Mouse (Mus musculus) erythroblast, embryonic 14.5 days (primary cell): Measurements from ENCODE around the gene Nav2. TPM values are rescaled to one million over a fixed set of nuclear protein-coding genes. Genes with fewer than 3 reads are reported as not detected.

Experiments used
- H3K27me3 ChIP-seq: 2 replicates; pipeline ENCODE4 v1.6.1; 2012; ENCODE audit warnings: inconsistent platforms; ENCODE audit not compliant: control insufficient read depth
- H3K36me3 ChIP-seq: 2 replicates; pipeline ENCODE4 v1.6.1; 2012; ENCODE audit warnings: mild to moderate bottlenecking, inconsistent platforms; ENCODE audit not compliant: control insufficient read depth
- H3K4me1 ChIP-seq: 2 replicates; pipeline ENCODE4 v1.6.1; 2012; ENCODE audit warnings: inconsistent platforms; ENCODE audit not compliant: control insufficient read depth
- H3K4me3 ChIP-seq: replicated peaks from 2 replicates; pipeline ENCODE3; 2012; ENCODE audit warnings: moderate library complexity, mild to moderate bottlenecking, inconsistent platforms
- H3K9me3 ChIP-seq: 2 replicates; pipeline ENCODE4 v1.6.1; 2012; ENCODE audit warnings: low read length, inconsistent platforms, mixed read lengths; ENCODE audit not compliant: control insufficient read depth
- GATA1 ChIP-seq: IDR thresholded peaks from 2 replicates; pipeline ENCODE4 v1.6.1; 2012; ENCODE audit warnings: low read length, inconsistent platforms, mixed read lengths
- TAL1 ChIP-seq: IDR thresholded peaks from 3 replicates; pipeline ENCODE4 v1.6.1; 2012; ENCODE audit warnings: low read length, inconsistent platforms, mixed read lengths
- polyA plus RNA-seq: library from polyadenylated mRNA; stranded (reverse); fragments of >175 nt; gene quantifications from 2 replicates; pipeline ENCODE4 v1.2.3, GENCODE M21; 2012

Nav2 gene
- polyA plus RNA-seq, 1 experiment: 0.11 TPM

- no peak overlapping the region for H3K4me3 ChIP-seq
- no peaks in the 10 kb centered on the region for H3K9me3 ChIP-seq
- no peaks in the 10 kb centered on the region for H3K36me3 ChIP-seq
- H3K4me1 ChIP-seq: no peaks in the 10 kb centered on the region
- no peak for TF ChIP-seq TAL1
- no peak for TF ChIP-seq GATA1
- H3K27me3 ChIP-seq: no peaks in the 10 kb centered on the region
Measured at GRCm38 (mm10) chr7:49162079-49162478, 253.6 kb downstream of the Nav2 start.

DNA sequence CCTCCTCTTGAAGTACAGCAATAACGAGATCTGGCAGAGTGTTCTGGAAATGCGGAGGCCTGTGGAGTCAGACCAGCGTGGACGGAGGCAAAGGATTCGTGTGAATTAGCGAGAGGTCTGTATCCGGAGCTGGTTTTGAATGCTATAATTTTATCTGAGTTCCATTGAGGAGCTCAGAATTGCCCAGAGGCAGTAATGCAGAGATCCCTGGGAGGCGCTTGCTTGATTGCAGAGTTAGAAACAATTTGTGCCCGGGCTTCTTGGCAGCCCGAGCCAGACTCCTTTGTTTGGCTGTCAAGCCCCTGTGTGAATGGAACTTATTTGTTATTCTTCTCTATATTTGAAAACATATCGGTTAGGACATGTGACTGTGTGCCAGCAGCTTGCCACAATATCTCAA lies 255.3 kb downstream of the Nav2 start:
- H3K27me3 ChIP-seq: no peaks in the 10 kb centered on the region
- no peak overlapping the region for H3K4me3 ChIP-seq
- H3K9me3 ChIP-seq: no peaks in the 10 kb centered on the region
- H3K36me3 ChIP-seq: no peaks in the 10 kb centered on the region
- H3K4me1 ChIP-seq: no peaks in the 10 kb centered on the region
- TF ChIP-seq TAL1 (no peak), GATA1 (no peak)

GRCm38 (mm10) chr7:49164868-49165267 lies 256.4 kb downstream of the Nav2 start:
- Histone ChIP-seq H3K36me3 (no peaks in the 10 kb centered on the region), H3K4me1 (no peaks in the 10 kb centered on the region), H3K4me3 (no peak overlapping the region), H3K27me3 (no peaks in the 10 kb centered on the region), H3K9me3 (no peaks in the 10 kb centered on the region)
- TF ChIP-seq TAL1 (no peak), GATA1 (no peak)

DNA sequence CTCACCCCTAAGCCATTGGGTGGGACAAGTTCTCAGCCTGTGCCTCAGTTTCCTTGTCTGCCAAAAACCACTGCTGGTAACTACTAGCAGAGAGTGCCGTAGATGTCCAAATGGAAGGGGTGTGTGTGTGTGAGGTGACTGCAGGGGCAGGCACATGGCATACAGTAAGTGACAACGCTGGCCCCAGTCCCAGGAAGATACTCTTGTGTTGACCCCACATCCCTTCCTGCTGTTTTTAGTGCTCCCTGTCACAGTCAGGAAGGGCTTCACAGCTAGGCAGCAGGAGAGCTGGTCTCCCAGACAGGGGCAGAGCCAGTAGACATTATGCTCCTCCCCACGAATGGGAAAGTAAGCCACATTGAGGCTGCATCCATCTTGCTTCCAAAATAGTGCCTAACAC lies 264.4 kb downstream of the Nav2 start:
- Histone ChIP-seq H3K36me3 (no peaks in the 10 kb centered on the region), H3K4me1 (no peaks in the 10 kb centered on the region), H3K27me3 (no peaks in the 10 kb centered on the region), H3K4me3 (no peak overlapping the region), H3K9me3 (no peaks in the 10 kb centered on the region)
- TF ChIP-seq GATA1 (no peak), TAL1 (no peak)

- no peaks in the 10 kb centered on the region for H3K4me1 ChIP-seq
- H3K36me3 ChIP-seq: no peaks in the 10 kb centered on the region
- no peaks in the 10 kb centered on the region for H3K9me3 ChIP-seq
- no peaks in the 10 kb centered on the region for H3K27me3 ChIP-seq
- H3K4me3 ChIP-seq: no peak overlapping the region
- TF ChIP-seq TAL1: no peak
- TF ChIP-seq GATA1: no peak
Measured at GRCm38 (mm10) chr7:49175784-49176409, 267.4 kb downstream of the Nav2 start.

GRCm38 (mm10) chr7:49176590-49177201 lies 268.2 kb downstream of the Nav2 start:
- H3K36me3 ChIP-seq: no peaks in the 10 kb centered on the region
- no peak for TF ChIP-seq GATA1
- TF ChIP-seq TAL1: no peak
- H3K4me3 ChIP-seq: no peak overlapping the region
- H3K27me3 ChIP-seq: no peaks in the 10 kb centered on the region
- no peaks in the 10 kb centered on the region for H3K9me3 ChIP-seq
- H3K4me1 ChIP-seq: no peaks in the 10 kb centered on the region

DNA sequence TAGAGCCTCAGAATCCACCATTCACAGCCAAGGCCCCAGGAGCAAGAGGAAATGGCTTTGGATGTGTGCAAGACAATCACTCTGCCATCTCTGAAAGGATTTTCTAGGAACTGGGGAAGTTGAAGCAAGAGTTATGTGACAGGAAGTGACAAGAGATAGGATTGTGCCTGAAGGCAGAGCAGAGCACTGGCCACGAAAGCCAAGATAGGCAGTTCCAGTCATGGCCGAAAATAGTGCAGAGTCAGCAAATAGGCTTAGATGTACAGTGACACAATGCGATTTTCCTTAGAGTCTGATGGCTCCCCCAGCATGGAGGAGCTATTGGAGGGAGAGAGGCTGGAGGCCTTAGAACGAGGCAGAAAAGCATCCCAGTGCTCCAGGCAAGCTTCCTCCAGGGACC lies 269.7 kb downstream of the Nav2 start:
- no peak overlapping the region for H3K4me3 ChIP-seq
- H3K9me3 ChIP-seq: no peaks in the 10 kb centered on the region
- H3K27me3 ChIP-seq: no peaks in the 10 kb centered on the region
- H3K36me3 ChIP-seq: no peaks in the 10 kb centered on the region
- no peak for TF ChIP-seq TAL1
- no peak for TF ChIP-seq GATA1
- no peaks in the 10 kb centered on the region for H3K4me1 ChIP-seq

- no peaks in the 10 kb centered on the region for H3K9me3 ChIP-seq
- H3K4me1 ChIP-seq: no peaks in the 10 kb centered on the region
- TF ChIP-seq TAL1: no peak
- no peak for TF ChIP-seq GATA1
- no peaks in the 10 kb centered on the region for H3K36me3 ChIP-seq
- H3K27me3 ChIP-seq: no peaks in the 10 kb centered on the region
- H3K4me3 ChIP-seq: no peak overlapping the region
Measured at GRCm38 (mm10) chr7:49181010-49181409, 272.5 kb downstream of the Nav2 start.

GRCm38 (mm10) chr7:49182427-49182826 lies 273.9 kb downstream of the Nav2 start:
- Histone ChIP-seq H3K36me3 (no peaks in the 10 kb centered on the region), H3K4me3 (no peak overlapping the region), H3K9me3 (no peaks in the 10 kb centered on the region), H3K27me3 (no peaks in the 10 kb centered on the region), H3K4me1 (no peaks in the 10 kb centered on the region)
- no peak for TF ChIP-seq GATA1
- TF ChIP-seq TAL1: no peak

- Histone ChIP-seq H3K36me3 (no peaks in the 10 kb centered on the region), H3K4me1 (no peaks in the 10 kb centered on the region), H3K27me3 (no peaks in the 10 kb centered on the region), H3K9me3 (no peaks in the 10 kb centered on the region), H3K4me3 (no peak overlapping the region)
- TF ChIP-seq GATA1 (no peak), TAL1 (no peak)
Measured at GRCm38 (mm10) chr7:49183696-49184095, 275.2 kb downstream of the Nav2 start.
